Mouse (Mus musculus) kidney, adult 2 months (tissue): ENCODE results near the gene Capg.

Experiments used
- CTCF ChIP-seq: fragments of 200-500 bp; conservative IDR thresholded peaks from 2 replicates; pipeline ENCODE4 v1.5.1; 2011; ENCODE audit warnings: low read depth, mild to moderate bottlenecking, control low read depth, low read length, moderate library complexity, mixed read lengths; ENCODE audit not compliant: insufficient read depth, insufficient read length
- POLR2A ChIP-seq: fragments of 200-500 bp; IDR thresholded peaks from one replicate; pipeline ENCODE4 v1.6.1; 2011; ENCODE audit warnings: low read depth, low read length, control low read depth

DNA sequence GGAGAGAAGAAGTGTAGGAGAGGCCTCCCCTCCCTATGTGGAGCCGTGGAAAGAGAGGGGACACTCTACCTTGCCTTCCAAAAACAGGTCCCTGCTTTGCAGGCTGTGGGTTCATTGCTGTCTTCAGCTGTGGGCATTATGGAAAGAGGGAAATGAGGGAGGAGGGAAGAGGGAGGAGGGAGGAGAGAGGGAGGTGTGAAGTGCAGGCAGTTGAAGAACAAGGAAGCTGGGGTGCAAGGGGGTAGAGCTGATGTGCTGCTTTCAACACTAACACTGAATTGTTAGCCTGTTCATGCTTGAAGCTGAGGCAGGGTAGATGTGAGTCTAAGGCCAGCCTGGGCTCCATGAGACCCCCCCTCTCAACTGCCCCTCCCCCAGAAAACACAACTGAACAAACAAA lies 25.3 kb upstream of the Capg start:
- TF ChIP-seq CTCF, result no peak
- TF ChIP-seq POLR2A, result no peak
